Mouse (Mus musculus) forebrain, embryonic 10.5 days (tissue): Measurements from ENCODE around the gene Ndufa13. TPM values are rescaled to one million over a fixed set of nuclear protein-coding genes. Genes with fewer than 3 reads are reported as not detected.
A peak's percentile ranks its signal among the peaks of the same experiment; 100 is the strongest.

Experiments
- DNase-seq: peaks from one replicate; pipeline ENCODE4 v3.0.0-alpha.2; 2017; ENCODE audit warnings: low spot score; ENCODE audit errors: extremely low spot score
- H3K27ac ChIP-seq: fragments of 300-500 bp; sonication (generic); 2 replicates; pipeline ENCODE4 v1.5.1; 2016; ENCODE audit warnings: mild to moderate bottlenecking
- H3K27me3 ChIP-seq: fragments of 300-500 bp; sonication (generic); 2 replicates; pipeline ENCODE4 v1.6.1; 2016; ENCODE audit warnings: mild to moderate bottlenecking; ENCODE audit not compliant: poor library complexity, severe bottlenecking
- H3K36me3 ChIP-seq: fragments of 300-500 bp; sonication (generic); replicated peaks from 2 replicates; pipeline ENCODE4 v1.6.1; 2016; ENCODE audit warnings: mild to moderate bottlenecking, moderate library complexity
- H3K4me1 ChIP-seq: fragments of 300-500 bp; sonication (generic); 2 replicates; pipeline ENCODE4 v1.6.1; 2016
- H3K4me3 ChIP-seq: fragments of 300-500 bp; sonication (generic); 2 replicates; pipeline ENCODE4 v1.5.1; 2016; ENCODE audit warnings: mild to moderate bottlenecking, moderate library complexity
- H3K9me3 ChIP-seq: fragments of 300-500 bp; sonication (generic); 2 replicates; pipeline ENCODE4 v1.6.1; 2016; ENCODE audit warnings: mild to moderate bottlenecking, moderate library complexity
- WGBS: fragments of 180-500 bp; shearing (Covaris S2); methylation state at CpG from one replicate; pipeline ENCODE4 v1.1.7; 2016; 5-methylcytosine and 5-hydroxymethylcytosine counted together
- polyA plus RNA-seq: library from polyadenylated mRNA; unstranded; fragments of >200 nt; fragmentation: Nextera tagmentation; extraction: Ambion mirVana; gene quantifications from 2 replicates; pipeline ENCODE4 v1.2.1, GENCODE M21; 2016

Gene Ndufa13
- polyA plus RNA-seq, 1 experiment from 2014 or later: 165 TPM

GRCm38 (mm10) chr8:69923986-69924385 is 21.6 kb upstream of the Ndufa13 start:
- Histone ChIP-seq H3K9me3 (no peaks in the 10 kb centered on the region), H3K27ac (no peak overlapping the region), H3K4me1 (peaks cover 26% of the 10 kb centered on the region), H3K27me3 (no peaks in the 10 kb centered on the region), H3K4me3 (no peak overlapping the region), H3K36me3 (peaks cover 76% of the 10 kb centered on the region)
- DNase-seq: no peak
- WGBS: 79% methylated on average over 1 of the region's 1 CpGs

- Histone ChIP-seq H3K27me3 (no peaks in the 10 kb centered on the region), H3K4me1 (peaks cover 26% of the 10 kb centered on the region), H3K4me3 (no peak overlapping the region), H3K9me3 (no peaks in the 10 kb centered on the region), H3K36me3 (peaks cover 75% of the 10 kb centered on the region), H3K27ac (peak overlapping the region; percentile 79)
- WGBS: 75% methylated on average over 2 of the region's 2 CpGs
- DNase-seq: no peak
These were observed 18.8 kb upstream of the Ndufa13 start for GRCm38 (mm10) chr8:69921141-69921540.

- Histone ChIP-seq H3K4me1 (peaks cover 26% of the 10 kb centered on the region), H3K27ac (peak overlapping the region; percentile 79), H3K27me3 (no peaks in the 10 kb centered on the region), H3K9me3 (no peaks in the 10 kb centered on the region), H3K36me3 (peaks cover 76% of the 10 kb centered on the region), H3K4me3 (no peak overlapping the region)
- peak; percentile 59 for DNase-seq
- WGBS: 63% methylated on average over 11 of the region's 11 CpGs
These were observed 17.7 kb upstream of the Ndufa13 start for GRCm38 (mm10) chr8:69919876-69920662.

GRCm38 (mm10) chr8:69919010-69919409 is 16.7 kb upstream of the Ndufa13 start:
- no peak overlapping the region for H3K27ac ChIP-seq
- H3K27me3 ChIP-seq: no peaks in the 10 kb centered on the region
- H3K4me3 ChIP-seq: no peak overlapping the region
- 52% methylated on average over 1 of the region's 1 CpGs for WGBS
- peaks cover 78% of the 10 kb centered on the region for H3K36me3 ChIP-seq
- no peaks in the 10 kb centered on the region for H3K9me3 ChIP-seq
- peak; percentile 68 for DNase-seq
- peaks cover 26% of the 10 kb centered on the region for H3K4me1 ChIP-seq

GRCm38 (mm10) chr8:69918506-69918905 is 16.1 kb upstream of the Ndufa13 start:
- no peaks in the 10 kb centered on the region for H3K27me3 ChIP-seq
- H3K4me3 ChIP-seq: no peak overlapping the region
- no peaks in the 10 kb centered on the region for H3K9me3 ChIP-seq
- H3K36me3 ChIP-seq: peaks cover 78% of the 10 kb centered on the region
- no peak for DNase-seq
- no peak overlapping the region for H3K27ac ChIP-seq
- H3K4me1 ChIP-seq: peaks cover 26% of the 10 kb centered on the region

- Histone ChIP-seq H3K27ac (no peak overlapping the region), H3K27me3 (no peaks in the 10 kb centered on the region), H3K4me3 (no peak overlapping the region), H3K9me3 (no peaks in the 10 kb centered on the region), H3K4me1 (peaks cover 11% of the 10 kb centered on the region), H3K36me3 (peaks cover 80% of the 10 kb centered on the region)
- no peak for DNase-seq
- 49% methylated on average over 5 of the region's 5 CpGs for WGBS
These were observed 13.4 kb upstream of the Ndufa13 start for GRCm38 (mm10) chr8:69915748-69916147.

- Histone ChIP-seq H3K4me3 (no peak overlapping the region), H3K36me3 (peaks cover 91% of the 10 kb centered on the region), H3K4me1 (no peaks in the 10 kb centered on the region), H3K27me3 (no peaks in the 10 kb centered on the region), H3K9me3 (no peaks in the 10 kb centered on the region), H3K27ac (no peak overlapping the region)
- WGBS: 90% methylated on average over 4 of the region's 4 CpGs
- no peak for DNase-seq
These were observed 12.2 kb upstream of the Ndufa13 start for GRCm38 (mm10) chr8:69914526-69914925.

GRCm38 (mm10) chr8:69912478-69913074 is 10.2 kb upstream of the Ndufa13 start:
- peaks cover 100% of the 10 kb centered on the region for H3K36me3 ChIP-seq

GRCm38 (mm10) chr8:69911917-69912316 is 9.6 kb upstream of the Ndufa13 start:
- no peak for DNase-seq
- Histone ChIP-seq H3K9me3 (no peaks in the 10 kb centered on the region), H3K27me3 (no peaks in the 10 kb centered on the region), H3K36me3 (peaks cover 100% of the 10 kb centered on the region), H3K27ac (no peak overlapping the region), H3K4me3 (peak overlapping the region; percentile 2; the same call in 1 of the 2 replicates), H3K4me1 (no peaks in the 10 kb centered on the region)
- 94% methylated on average over 13 of the region's 13 CpGs for WGBS

More at GRCm38 (mm10) chr8:69912478-69913074, 10.2 kb upstream of the Ndufa13 start:
- Histone ChIP-seq H3K4me3 (no peak overlapping the region), H3K27me3 (no peaks in the 10 kb centered on the region), H3K27ac (no peak overlapping the region), H3K9me3 (no peaks in the 10 kb centered on the region), H3K4me1 (no peaks in the 10 kb centered on the region)
- WGBS: 94% methylated on average over 12 of the region's 12 CpGs
- DNase-seq: no peak

GRCm38 (mm10) chr8:69907106-69907505 is 4.7 kb upstream of the Ndufa13 start:
- Histone ChIP-seq H3K27ac (no peak overlapping the region), H3K4me1 (peaks cover 25% of the 10 kb centered on the region), H3K4me3 (no peak overlapping the region), H3K27me3 (no peaks in the 10 kb centered on the region), H3K9me3 (no peaks in the 10 kb centered on the region), H3K36me3 (peaks cover 52% of the 10 kb centered on the region)
- no peak for DNase-seq
- 93% methylated on average over 2 of the region's 2 CpGs for WGBS

GRCm38 (mm10) chr8:69906260-69906659 is 3.9 kb upstream of the Ndufa13 start:
- no peaks in the 10 kb centered on the region for H3K9me3 ChIP-seq

GRCm38 (mm10) chr8:69904096-69904495 is 1.7 kb upstream of the Ndufa13 start:
- WGBS: 82% methylated on average over 8 of the region's 8 CpGs
- H3K27me3 ChIP-seq: no peaks in the 10 kb centered on the region
- H3K27ac ChIP-seq: peak overlapping the region; percentile 97; the same call in 1 of the 2 replicates
- peaks cover 31% of the 10 kb centered on the region for H3K36me3 ChIP-seq
- no peaks in the 10 kb centered on the region for H3K9me3 ChIP-seq
- H3K4me3 ChIP-seq: peak overlapping the region; percentile 81
- H3K4me1 ChIP-seq: peaks cover 49% of the 10 kb centered on the region
- no peak for DNase-seq

More at GRCm38 (mm10) chr8:69906260-69906659, 3.9 kb upstream of the Ndufa13 start:
- WGBS: 96% methylated on average over 2 of the region's 2 CpGs
- H3K4me1 ChIP-seq: peaks cover 33% of the 10 kb centered on the region
- no peak for DNase-seq
- no peaks in the 10 kb centered on the region for H3K27me3 ChIP-seq
- H3K27ac ChIP-seq: no peak overlapping the region
- H3K4me3 ChIP-seq: no peak overlapping the region
- H3K36me3 ChIP-seq: peaks cover 43% of the 10 kb centered on the region

GRCm38 (mm10) chr8:69903063-69903542 is 745 bp upstream of the Ndufa13 start:
- Histone ChIP-seq H3K9me3 (no peaks in the 10 kb centered on the region), H3K4me1 (peaks cover 58% of the 10 kb centered on the region), H3K4me3 (peak overlapping the region; percentile 81), H3K36me3 (peaks cover 31% of the 10 kb centered on the region), H3K27ac (peak overlapping the region; percentile 97), H3K27me3 (no peaks in the 10 kb centered on the region)
- under 1% methylated on average over 45 of the region's 45 CpGs for WGBS
- DNase-seq: peak; percentile 100
